21 mouse cellular contexts compared by ENCODE assay signal in the genomic region with DNA sequence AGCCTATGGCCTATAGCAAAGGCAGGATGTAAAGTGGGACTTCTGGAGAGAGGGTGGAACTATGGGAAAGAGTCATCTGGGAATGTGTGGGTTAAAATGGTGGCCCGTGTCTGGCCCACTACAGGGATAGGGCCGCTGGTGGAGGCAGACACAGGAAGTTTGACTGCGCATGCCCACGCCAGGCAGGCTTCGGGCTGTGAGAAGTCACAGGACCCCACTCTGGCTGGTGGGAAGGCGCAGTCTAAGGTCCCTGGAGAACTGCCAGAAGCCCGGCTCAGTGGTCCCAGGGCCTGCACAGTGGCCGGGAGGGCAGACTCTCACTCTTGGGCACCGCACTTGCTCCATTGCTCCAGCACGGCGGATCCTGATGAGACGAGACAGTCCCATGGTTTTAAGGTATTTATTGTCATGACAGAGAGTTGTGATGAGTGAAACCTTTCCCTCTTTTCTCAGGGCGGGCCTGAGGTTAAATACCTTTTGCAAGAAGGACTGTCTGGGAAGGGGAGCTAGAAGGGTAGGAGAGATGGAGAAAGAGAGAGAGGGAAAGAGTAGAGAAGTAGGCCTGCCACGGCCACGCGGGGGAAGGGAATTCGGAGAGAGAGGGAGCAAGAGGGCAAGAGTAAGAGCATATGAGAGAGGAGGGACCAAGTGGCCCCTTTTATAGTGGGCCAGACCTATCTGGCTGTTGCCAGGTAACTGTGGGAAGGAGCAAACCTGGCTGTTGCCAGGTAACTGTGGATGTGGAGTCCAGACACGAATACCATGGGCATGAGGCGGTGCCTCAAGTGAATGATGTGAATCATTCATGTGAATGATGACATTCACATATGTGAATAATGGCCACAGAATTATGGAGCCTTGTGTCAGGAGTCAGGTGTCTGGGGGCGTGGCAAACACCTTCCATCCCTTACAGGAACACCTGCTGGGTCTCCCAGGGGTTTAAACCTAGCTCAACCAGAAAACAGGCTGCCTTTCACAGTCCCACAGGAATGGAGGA. TPM values are rescaled to one million over a fixed set of nuclear protein-coding genes. Genes with fewer than 3 reads are reported as not detected.
DNase-seq lines count a peak whose midpoint lies in the region; ATAC-seq and TF ChIP-seq lines count a peak whose summit lies in the region.
"Had no signal": no experiment of that assay in that cellular context is flagged by ENCODE, and none has a peak within 500 bp of the region (broad histone marks: within the 10 kb centered on the region; RNA-seq: fewer than 3 reads in every experiment).

No protein-coding gene starts in this region.

- no peaks in the 10 kb centered on the region for H3K9me3 ChIP-seq in intestine, postnatal 0 days (ENCODE audit: control insufficient read depth)
- H3K9me3 ChIP-seq in midbrain, embryonic 16.5 days (replicated peaks; ENCODE audit: control insufficient read depth, low read length, poor library complexity, severe bottlenecking): no peaks in the 10 kb centered on the region
- H3K9me3 ChIP-seq: kidney, embryonic 15.5 days; liver, embryonic 12.5 days had no signal

- H3K36me3 ChIP-seq in intestine, postnatal 0 days (ENCODE audit: control insufficient read depth, insufficient read depth): no peaks in the 10 kb centered on the region
- no peaks in the 10 kb centered on the region for H3K36me3 ChIP-seq in midbrain, embryonic 16.5 days (ENCODE audit: control insufficient read depth, insufficient read depth, low read length)
- H3K36me3 ChIP-seq: kidney, embryonic 15.5 days; liver, embryonic 12.5 days had no signal

- 49% methylated on average over 20 of the region's 20 CpGs for WGBS in intestine, postnatal 0 days
- WGBS in midbrain, embryonic 16.5 days: 81% methylated on average over 19 of the region's 20 CpGs

- peak overlapping the region; percentile 54 for H3K4me3 ChIP-seq in gastrocnemius, adult 2 months
- H3K4me3 ChIP-seq in intestine, postnatal 0 days (ENCODE audit: low read depth, low read length): peak overlapping the region; percentile 30
- no peak overlapping the region for H3K4me3 ChIP-seq in midbrain, embryonic 16.5 days (ENCODE audit: low read depth, low read length)
- H3K4me3 ChIP-seq: heart, adult 2 months; kidney, embryonic 15.5 days; liver, embryonic 12.5 days had no signal

- H3K4me1 ChIP-seq in intestine, postnatal 0 days (replicated peaks; ENCODE audit: control insufficient read depth, insufficient read depth, low read length): no peaks in the 10 kb centered on the region
- no peaks in the 10 kb centered on the region for H3K4me1 ChIP-seq in midbrain, embryonic 16.5 days (ENCODE audit: control insufficient read depth, insufficient read depth, low read length)
- H3K4me1 ChIP-seq: liver, embryonic 12.5 days had no signal

- no peak for DNase-seq in gastrocnemius, adult 2 months
- no peak for DNase-seq in gastrocnemius, postnatal 10 days
- DNase-seq in lung, postnatal 10 days: peak; percentile 44
- no peak for DNase-seq in lung, postnatal 36 days
- DNase-seq in embryo, embryonic 10 days (ENCODE audit: low spot score): no peak
- DNase-seq in urinary bladder, postnatal 10 days (ENCODE audit: low spot score): no peak
- DNase-seq: adrenal gland, postnatal 14 days; B cell, adult 2 months; embryo, embryonic 11 days; right cerebral cortex, postnatal 14 days had no signal

- intact Hi-C loops in gastrocnemius, adult 2 months (cut with DNase I): no loop called here

- no peaks in the 10 kb centered on the region for H3K27me3 ChIP-seq in intestine, postnatal 0 days (replicated peaks; ENCODE audit: control insufficient read depth, insufficient read depth, low read length)
- no peaks in the 10 kb centered on the region for H3K27me3 ChIP-seq in midbrain, embryonic 16.5 days (ENCODE audit: control insufficient read depth, insufficient read depth, low read depth, low read length)
- H3K27me3 ChIP-seq: kidney, embryonic 15.5 days; liver, embryonic 12.5 days had no signal

- H3K27ac ChIP-seq in gastrocnemius, adult 2 months: no peak overlapping the region
- peak overlapping the region; percentile 7; the same call in 1 of the 2 replicates for H3K27ac ChIP-seq in intestine, postnatal 0 days (ENCODE audit: low read depth, low read length)
- no peak overlapping the region for H3K27ac ChIP-seq in midbrain, embryonic 16.5 days (ENCODE audit: low read length)
- H3K27ac ChIP-seq: heart, adult 2 months; kidney, embryonic 15.5 days; liver, embryonic 12.5 days had no signal

- peak overlapping the region; percentile 49 for H3K4me2 ChIP-seq in intestine, postnatal 0 days (replicated peaks; ENCODE audit: low read depth)
- H3K4me2 ChIP-seq in midbrain, embryonic 16.5 days (ENCODE audit: low read length): no peak overlapping the region
- H3K4me2 ChIP-seq: kidney, embryonic 15.5 days; liver, embryonic 12.5 days had no signal

- ATAC-seq in intestine, postnatal 0 days: no peak; the same call in 1 of the 2 replicates
- ATAC-seq in midbrain, embryonic 16.5 days: no peak
- ATAC-seq: forebrain, embryonic 14.5 days; liver, embryonic 12.5 days; Patski had no signal

- H3K9ac ChIP-seq in intestine, postnatal 0 days (ENCODE audit: low read depth, low read length): peak overlapping the region; percentile 42
- H3K9ac ChIP-seq in midbrain, embryonic 16.5 days (ENCODE audit: low read depth, low read length): no peak overlapping the region
- H3K9ac ChIP-seq: kidney, embryonic 15.5 days; liver, embryonic 12.5 days had no signal

- no peak for TF ChIP-seq CTCF in gastrocnemius, adult 2 months (IDR thresholded peaks at IDR 0.05)
- no peak for TF ChIP-seq CTCF in intestine, postnatal 0 days (IDR thresholded peaks at IDR 0.05; ENCODE audit: low read depth)

RNA-seq across cellular contexts. Expression of gene Mrps2, which starts 11.6 kb away (rescaled TPM):
- 10 to 100 TPM; 21.2 to 25.5 TPM for total RNA-seq in gastrocnemius, adult 2 months (2021)
- 10 to 100 TPM; 28.3 to 31.5 TPM for total RNA-seq in gastrocnemius, postnatal 10 days (2021)
- 24.5 and 25.1 TPM in 2 replicates for polyA plus RNA-seq in intestine, postnatal 0 days (2015; fragmentation: Nextera tagmentation; extraction: Ambion mirVana)
- polyA plus RNA-seq in midbrain, embryonic 16.5 days (2015; fragmentation: Nextera tagmentation; extraction: Ambion mirVana): 45.7 and 47.8 TPM in 2 replicates

RNA-seq across cellular contexts. Expression of gene 1700007K13Rik, which starts 13.4 kb away (rescaled TPM):
- total RNA-seq in gastrocnemius, adult 2 months (2021): under 1 TPM; 0.33 to 0.36 TPM
- total RNA-seq in gastrocnemius, postnatal 10 days (2021): under 1 TPM in 1 of 2 experiments, not detected in 1; 0.34 TPM
- not detected in 2 replicates for polyA plus RNA-seq in intestine, postnatal 0 days (2015; fragmentation: Nextera tagmentation; extraction: Ambion mirVana)
- 3.5 and 4.1 TPM in 2 replicates for polyA plus RNA-seq in midbrain, embryonic 16.5 days (2015; fragmentation: Nextera tagmentation; extraction: Ambion mirVana)
- total RNA-seq: heart, adult 2 months; hematopoietic stem cell, adult 5-6 weeks had no signal
- polyA plus RNA-seq: liver, embryonic 12.5 days had no signal

RNA-seq across cellular contexts. Expression of gene Gbgt1, which starts 17.2 kb away (rescaled TPM):
- total RNA-seq in gastrocnemius, adult 2 months (2021): 1 to 10 TPM in 1 of 2 experiments, under 1 TPM in 1; 0.56 to 1.1 TPM
- total RNA-seq in gastrocnemius, postnatal 10 days (2021): 1 to 10 TPM; 1.9 to 3.5 TPM
- polyA plus RNA-seq in intestine, postnatal 0 days (2015; fragmentation: Nextera tagmentation; extraction: Ambion mirVana): 1.1 and 1.6 TPM in 2 replicates
- polyA plus RNA-seq in midbrain, embryonic 16.5 days (2015; fragmentation: Nextera tagmentation; extraction: Ambion mirVana): 1.1 and 1.2 TPM in 2 replicates
- total RNA-seq: hematopoietic stem cell, adult 5-6 weeks had no signal
- polyA plus RNA-seq: Patski had no signal

RNA-seq across cellular contexts. Expression of gene Gm10134, which starts 26.4 kb away (rescaled TPM):
- total RNA-seq in gastrocnemius, adult 2 months (2021): under 1 TPM in 1 of 2 experiments, not detected in 1; 0.98 TPM
- 1 to 10 TPM in 1 of 2 experiments, not detected in 1; 2.0 TPM for total RNA-seq in gastrocnemius, postnatal 10 days (2021)
- 6.0 and 8.7 TPM in 2 replicates for polyA plus RNA-seq in intestine, postnatal 0 days (2015; fragmentation: Nextera tagmentation; extraction: Ambion mirVana)
- 2.3 and 3.6 TPM in 2 replicates for polyA plus RNA-seq in midbrain, embryonic 16.5 days (2015; fragmentation: Nextera tagmentation; extraction: Ambion mirVana)
- total RNA-seq: hematopoietic stem cell, adult 5-6 weeks; layer of hippocampus, postnatal 14 days; midbrain, postnatal 0 days had no signal
- polyA plus RNA-seq: forebrain, embryonic 14.5 days; neural tube, embryonic 14.5 days; Patski had no signal

RNA-seq across cellular contexts. Expression of gene Ppp1r26, which starts 32.9 kb away (rescaled TPM):
- total RNA-seq in gastrocnemius, adult 2 months (2021): 1 to 10 TPM; 2.1 to 3.2 TPM
- total RNA-seq in gastrocnemius, postnatal 10 days (2021): 1 to 10 TPM; 3.0 to 4.7 TPM
- 0.61 and 0.73 TPM in 2 replicates for polyA plus RNA-seq in intestine, postnatal 0 days (2015; fragmentation: Nextera tagmentation; extraction: Ambion mirVana)
- 19.8 and 22.7 TPM in 2 replicates for polyA plus RNA-seq in midbrain, embryonic 16.5 days (2015; fragmentation: Nextera tagmentation; extraction: Ambion mirVana)
